Mouse (Mus musculus): ENCODE data around the gene Zmat5. TPM values are rescaled to one million over a fixed set of nuclear protein-coding genes. Genes with fewer than 3 reads are reported as not detected.

Zmat5 gene
- polyA plus RNA-seq, 1 experiment from 2014 or later: 31.0 TPM

DNA sequence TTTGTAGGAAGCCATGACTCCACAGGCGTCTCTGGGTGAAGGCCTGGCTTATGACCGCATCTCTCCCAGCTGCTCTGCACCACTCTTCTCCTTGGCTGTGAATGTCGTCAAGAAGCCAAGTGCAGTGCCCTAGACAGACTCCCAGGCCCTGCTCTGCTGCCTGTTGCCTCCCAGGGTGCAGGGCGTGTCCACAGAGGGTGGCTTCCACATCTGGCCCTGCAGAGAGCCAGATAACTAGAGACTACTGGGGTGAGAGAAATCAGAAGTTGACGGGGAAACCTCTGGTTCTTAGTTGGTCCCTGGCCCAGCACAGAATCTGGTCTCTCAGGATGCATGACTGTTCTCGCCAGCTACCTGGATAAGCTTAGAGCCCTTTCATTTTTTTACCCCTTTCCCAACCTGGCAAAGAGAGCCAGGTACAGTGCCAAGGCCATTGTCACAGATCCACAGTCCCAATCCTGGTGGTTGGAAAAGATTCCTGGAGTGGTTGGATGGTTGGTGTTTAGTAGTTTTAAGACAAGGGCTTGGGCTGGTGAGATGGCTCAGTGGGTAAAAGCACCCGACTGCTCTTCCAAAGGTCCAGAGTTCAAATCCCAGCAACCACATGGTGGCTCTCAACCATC lies 27.1 kb upstream of the Zmat5 start:
- peak; percentile 88 for DNase-seq
- no peaks in the 10 kb centered on the region for H3K9me3 ChIP-seq (replicated peaks)
- ATAC-seq (ENCODE audit: low read depth): peak; percentile 100
- H3K4me1 ChIP-seq (replicated peaks): peaks cover 47% of the 10 kb centered on the region
- 24% methylated on average over 7 of the region's 7 CpGs for WGBS (ENCODE audit: insufficient replicate concordance)
- peak overlapping the region; percentile 93 for H3K27ac ChIP-seq
- no peak overlapping the region for H3K4me3 ChIP-seq (replicated peaks)
- peak overlapping the region; percentile 64 for H3K9ac ChIP-seq
- H3K27me3 ChIP-seq: no peaks in the 10 kb centered on the region
- H3K4me2 ChIP-seq: peak overlapping the region; percentile 51
- H3K36me3 ChIP-seq: peaks cover 82% of the 10 kb centered on the region

DNA sequence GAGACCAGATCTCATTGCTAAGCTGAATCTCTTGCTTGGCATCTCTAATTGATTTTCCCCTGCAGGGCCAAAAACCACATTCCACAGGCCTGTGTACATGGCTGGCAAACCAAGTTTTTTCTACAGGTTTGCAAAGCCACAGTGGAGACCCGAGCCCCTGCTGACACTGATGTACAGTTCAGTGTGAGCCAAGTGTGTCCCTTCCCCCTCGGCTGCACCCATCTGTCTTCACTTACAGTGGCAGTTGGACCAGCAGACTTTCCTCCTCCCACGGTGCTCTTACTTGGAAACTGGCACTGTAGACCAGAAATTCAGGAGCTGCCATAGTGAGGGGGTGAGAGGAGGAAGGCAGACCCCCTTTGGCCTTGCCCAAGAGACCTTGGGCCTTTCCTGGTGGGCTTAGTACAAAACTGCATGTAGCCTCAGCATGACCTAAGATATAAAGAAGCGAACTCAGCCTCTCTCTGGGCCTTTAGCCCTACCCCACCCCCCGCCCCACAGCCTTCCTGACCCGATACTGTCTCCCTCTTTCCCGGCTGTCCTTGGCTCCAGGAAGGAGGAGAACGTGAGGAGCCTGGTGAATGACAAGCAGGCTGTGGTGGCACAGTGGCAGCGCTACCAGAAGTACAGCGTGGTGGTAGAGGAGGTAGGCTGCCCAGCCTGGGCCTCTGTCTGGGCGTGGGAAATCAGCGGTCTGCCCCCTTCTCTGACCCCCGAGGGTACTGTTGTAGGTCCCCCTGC lies 25.6 kb upstream of the Zmat5 start:
- Histone ChIP-seq H3K4me3 (replicated peaks) (no peak overlapping the region), H3K9me3 (replicated peaks) (no peaks in the 10 kb centered on the region), H3K36me3 (peaks cover 80% of the 10 kb centered on the region), H3K27ac (peak overlapping the region; percentile 93), H3K27me3 (no peaks in the 10 kb centered on the region), H3K4me1 (replicated peaks) (peaks cover 48% of the 10 kb centered on the region), H3K4me2 (no peak overlapping the region), H3K9ac (no peak overlapping the region)
- ATAC-seq (ENCODE audit: low read depth) (no peak), DNase-seq (no peak)
- 80% methylated on average over 13 of the region's 13 CpGs for WGBS (ENCODE audit: insufficient replicate concordance)

DNA sequence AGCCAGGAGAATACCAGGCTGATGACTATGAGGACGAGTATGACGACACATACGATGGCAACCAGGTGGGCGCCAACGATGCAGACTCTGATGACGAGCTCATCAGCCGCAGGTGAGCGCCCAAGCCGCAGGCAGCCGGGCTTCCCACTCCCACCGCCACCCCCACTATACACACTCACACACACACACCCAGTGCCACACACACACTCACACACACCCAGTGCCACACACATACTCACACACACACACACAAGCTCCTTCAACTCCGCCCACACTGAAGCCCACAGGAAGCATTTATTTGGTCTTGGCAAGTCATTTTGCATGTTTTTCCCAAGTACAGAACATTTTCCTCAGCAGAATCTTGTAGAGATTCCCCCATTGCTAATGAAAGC lies 25.0 kb upstream of the Zmat5 start:
- Histone ChIP-seq H3K36me3 (peaks cover 84% of the 10 kb centered on the region), H3K4me1 (replicated peaks) (peaks cover 49% of the 10 kb centered on the region), H3K4me3 (replicated peaks) (no peak overlapping the region), H3K9ac (no peak overlapping the region), H3K27me3 (no peaks in the 10 kb centered on the region), H3K27ac (no peak overlapping the region; the same call in 1 of the 2 replicates), H3K9me3 (replicated peaks) (no peaks in the 10 kb centered on the region), H3K4me2 (no peak overlapping the region)
- DNase-seq (no peak), ATAC-seq (ENCODE audit: low read depth) (no peak)
- WGBS (ENCODE audit: insufficient replicate concordance): 89% methylated on average over 12 of the region's 12 CpGs

DNA sequence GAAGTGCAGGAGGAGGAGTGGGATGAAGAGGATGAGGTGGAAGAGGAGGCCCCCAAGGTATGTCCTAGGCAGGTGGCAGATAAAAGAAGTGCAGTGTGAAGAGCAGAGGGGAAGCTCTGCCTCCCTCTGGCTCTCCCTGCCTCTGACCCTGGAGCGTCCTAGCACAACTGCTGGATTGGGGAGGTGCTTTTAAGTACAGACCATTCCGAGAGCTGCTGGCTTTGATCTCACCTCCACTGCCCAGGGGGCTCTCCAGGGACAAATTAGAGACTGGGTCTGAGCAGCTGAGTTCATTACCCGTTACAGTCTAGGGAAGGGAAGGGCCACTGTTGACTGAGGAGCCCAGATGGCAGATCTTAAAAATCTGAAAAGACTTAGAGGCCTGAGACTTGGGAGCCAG lies 24.4 kb upstream of the Zmat5 start:
- Histone ChIP-seq H3K4me2 (no peak overlapping the region), H3K36me3 (peaks cover 78% of the 10 kb centered on the region), H3K9me3 (replicated peaks) (no peaks in the 10 kb centered on the region), H3K27me3 (no peaks in the 10 kb centered on the region), H3K4me1 (replicated peaks) (peaks cover 43% of the 10 kb centered on the region), H3K4me3 (replicated peaks) (no peak overlapping the region), H3K27ac (no peak overlapping the region), H3K9ac (no peak overlapping the region)
- no peak for DNase-seq
- 85% methylated on average over 3 of the region's 3 CpGs for WGBS (ENCODE audit: insufficient replicate concordance)
- ATAC-seq (ENCODE audit: low read depth): no peak

DNA sequence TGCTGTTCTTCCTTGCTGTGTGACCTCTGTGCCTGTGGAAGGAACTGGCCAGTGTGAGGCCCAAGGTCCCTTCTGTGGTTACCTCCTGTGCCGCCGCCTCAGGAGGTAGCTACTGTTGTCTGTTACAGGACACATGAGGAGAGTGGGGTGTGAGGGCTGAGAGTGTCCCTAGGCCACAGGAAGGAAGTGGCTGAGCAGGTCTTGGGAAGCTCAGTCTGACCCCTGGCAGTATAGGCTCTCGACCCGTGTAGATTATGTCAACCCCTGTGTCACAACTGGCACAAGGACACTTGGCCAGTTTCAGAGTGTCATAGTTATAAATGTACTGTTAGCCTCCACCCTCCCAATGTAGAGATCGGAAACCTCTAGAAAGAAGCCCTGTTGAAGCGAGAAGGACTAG lies 21.0 kb upstream of the Zmat5 start:
- no peak overlapping the region for H3K9ac ChIP-seq
- no peak overlapping the region for H3K4me3 ChIP-seq (replicated peaks)
- peak overlapping the region; percentile 14; the same call in 1 of the 2 replicates for H3K27ac ChIP-seq
- peaks cover 9% of the 10 kb centered on the region; the same call in 1 of the 2 replicates for H3K4me1 ChIP-seq (replicated peaks)
- WGBS (ENCODE audit: insufficient replicate concordance): 58% methylated on average over 6 of the region's 6 CpGs
- ATAC-seq (ENCODE audit: low read depth) (no peak), DNase-seq (no peak)
- no peak overlapping the region for H3K4me2 ChIP-seq
- H3K27me3 ChIP-seq: no peaks in the 10 kb centered on the region
- no peaks in the 10 kb centered on the region for H3K9me3 ChIP-seq (replicated peaks)
- H3K36me3 ChIP-seq: peaks cover 54% of the 10 kb centered on the region

DNA sequence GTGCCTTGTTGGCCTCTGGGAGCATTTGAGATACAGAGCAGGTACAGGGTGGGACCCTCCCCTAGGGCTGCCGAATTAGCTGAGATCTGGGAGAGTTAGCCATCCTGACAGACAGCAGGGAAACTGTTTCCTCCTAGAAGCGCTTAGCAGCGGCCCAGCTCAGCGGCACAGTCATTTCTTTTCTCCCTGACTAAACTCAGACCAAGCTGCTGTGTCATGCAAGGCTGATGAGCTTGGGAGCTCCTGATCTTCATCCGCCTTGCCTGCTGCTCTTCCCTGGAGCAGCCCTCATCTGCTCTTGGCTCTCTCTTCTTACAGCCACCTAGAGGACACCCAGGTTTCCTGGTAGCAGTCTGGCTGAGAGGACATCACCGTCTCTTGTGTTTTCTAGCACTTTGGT lies 20.3 kb upstream of the Zmat5 start:
- WGBS (ENCODE audit: insufficient replicate concordance): 60% methylated on average over 6 of the region's 6 CpGs
- Histone ChIP-seq H3K4me3 (replicated peaks) (no peak overlapping the region), H3K27me3 (no peaks in the 10 kb centered on the region), H3K4me1 (replicated peaks) (peaks cover 7% of the 10 kb centered on the region; the same call in 1 of the 2 replicates), H3K9ac (no peak overlapping the region), H3K4me2 (no peak overlapping the region), H3K36me3 (peaks cover 48% of the 10 kb centered on the region), H3K27ac (peak overlapping the region; percentile 14; the same call in 1 of the 2 replicates), H3K9me3 (replicated peaks) (no peaks in the 10 kb centered on the region)
- no peak for ATAC-seq (ENCODE audit: low read depth)
- no peak for DNase-seq

DNA sequence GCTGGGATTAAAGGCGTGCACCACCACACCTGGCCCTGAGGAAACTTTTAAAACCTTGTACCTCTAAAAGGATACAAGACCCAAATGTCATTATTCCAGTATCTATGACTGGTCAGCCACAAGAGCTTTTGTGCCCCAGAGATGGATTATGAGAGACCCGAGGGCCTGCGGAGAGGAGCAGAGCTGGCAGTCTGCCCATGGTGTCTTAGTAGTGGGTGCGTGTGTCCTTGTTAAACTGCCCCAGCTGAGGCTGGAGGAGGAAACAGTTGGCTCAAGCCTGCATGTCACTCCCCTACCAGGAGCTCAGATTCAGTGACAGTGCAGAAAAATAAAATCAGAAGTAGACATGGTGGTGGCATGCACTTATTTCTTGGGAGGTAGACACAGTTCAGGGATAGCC lies 19.4 kb upstream of the Zmat5 start:
- Histone ChIP-seq H3K27ac (no peak overlapping the region), H3K9ac (no peak overlapping the region), H3K36me3 (peaks cover 39% of the 10 kb centered on the region), H3K4me1 (replicated peaks) (peaks cover 7% of the 10 kb centered on the region; the same call in 1 of the 2 replicates), H3K4me3 (replicated peaks) (no peak overlapping the region), H3K9me3 (replicated peaks) (no peaks in the 10 kb centered on the region), H3K4me2 (no peak overlapping the region), H3K27me3 (no peaks in the 10 kb centered on the region)
- ATAC-seq (ENCODE audit: low read depth) (no peak), DNase-seq (no peak)
- 76% methylated on average over 4 of the region's 4 CpGs for WGBS (ENCODE audit: insufficient replicate concordance)

DNA sequence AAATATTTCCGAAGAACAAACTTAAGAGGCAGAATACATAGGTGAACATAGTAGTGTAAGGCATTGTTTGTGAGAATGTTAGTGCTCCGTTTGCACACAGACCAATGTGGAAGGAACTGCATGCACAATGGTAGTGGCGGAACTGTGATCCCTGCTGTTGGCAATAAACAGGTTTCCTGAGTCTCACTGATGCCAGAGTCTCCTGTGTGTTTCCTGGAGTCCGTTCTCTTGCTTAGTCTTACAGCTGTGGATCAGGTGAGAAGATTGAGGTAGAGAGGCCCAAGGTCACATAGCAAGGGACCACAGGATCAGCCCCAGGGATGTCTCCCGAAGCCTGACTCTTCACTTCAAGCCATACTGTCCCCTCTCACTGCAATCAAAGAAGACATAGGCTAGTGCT lies 19.0 kb upstream of the Zmat5 start:
- no peak overlapping the region for H3K9ac ChIP-seq
- no peaks in the 10 kb centered on the region for H3K27me3 ChIP-seq
- peaks cover 34% of the 10 kb centered on the region for H3K36me3 ChIP-seq
- WGBS (ENCODE audit: insufficient replicate concordance): 72% methylated on average over 5 of the region's 5 CpGs
- H3K4me3 ChIP-seq (replicated peaks): no peak overlapping the region
- peaks cover 7% of the 10 kb centered on the region; the same call in 1 of the 2 replicates for H3K4me1 ChIP-seq (replicated peaks)
- no peak overlapping the region for H3K4me2 ChIP-seq
- no peaks in the 10 kb centered on the region for H3K9me3 ChIP-seq (replicated peaks)
- ATAC-seq (ENCODE audit: low read depth): no peak
- DNase-seq: no peak
- no peak overlapping the region for H3K27ac ChIP-seq

DNA sequence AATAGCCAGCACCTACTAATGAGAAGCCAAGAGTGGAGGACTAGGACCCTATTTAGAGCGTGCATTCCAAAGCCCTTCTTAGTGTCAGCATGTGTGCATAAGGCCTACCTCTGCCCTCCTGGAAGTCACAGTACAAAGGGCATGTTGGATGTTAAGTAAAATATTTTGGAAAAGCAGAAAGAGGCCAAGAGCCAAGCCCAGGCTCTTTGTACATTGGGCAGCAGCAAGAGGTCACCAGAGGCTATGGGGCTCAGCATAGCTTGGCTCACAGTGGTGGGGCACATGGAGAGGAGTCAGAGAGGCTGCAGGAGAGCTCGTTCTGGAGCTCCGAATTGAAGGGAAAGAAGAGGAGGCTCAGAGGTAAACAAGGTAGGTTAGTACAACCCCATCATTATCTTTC lies 17.5 kb upstream of the Zmat5 start:
- Histone ChIP-seq H3K27ac (no peak overlapping the region), H3K4me3 (replicated peaks) (no peak overlapping the region), H3K4me1 (replicated peaks) (peaks cover 7% of the 10 kb centered on the region; the same call in 1 of the 2 replicates), H3K4me2 (no peak overlapping the region), H3K36me3 (peaks cover 19% of the 10 kb centered on the region), H3K9me3 (replicated peaks) (no peaks in the 10 kb centered on the region), H3K27me3 (0 out of 2 replicates have a peak, but pooled peaks cover 3% of the 10 kb centered on the region), H3K9ac (no peak overlapping the region)
- WGBS (ENCODE audit: insufficient replicate concordance): 58% methylated on average over 3 of the region's 3 CpGs
- ATAC-seq (ENCODE audit: low read depth) (no peak), DNase-seq (no peak)

DNA sequence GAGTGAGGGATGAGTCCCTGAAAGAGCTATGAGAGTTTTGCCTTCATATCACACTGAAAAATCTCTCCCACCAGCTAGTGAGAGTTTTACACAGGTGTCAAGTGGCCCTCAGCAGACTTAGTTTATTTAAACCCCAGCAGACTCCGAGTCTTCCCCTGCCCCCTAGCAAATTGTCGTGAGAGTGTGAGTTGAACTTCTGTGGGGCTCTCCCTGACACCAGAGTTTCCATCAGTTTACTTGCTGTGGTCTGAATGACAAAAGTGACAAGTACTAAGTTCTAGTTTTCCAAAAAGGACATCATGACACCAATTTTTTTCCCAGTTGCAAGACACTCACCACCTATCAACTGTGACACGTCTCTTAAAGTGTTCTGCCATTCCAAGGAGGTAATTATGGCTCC lies 16.6 kb upstream of the Zmat5 start:
- DNase-seq (no peak), ATAC-seq (ENCODE audit: low read depth) (no peak)
- peaks cover 7% of the 10 kb centered on the region; the same call in 1 of the 2 replicates for H3K4me1 ChIP-seq (replicated peaks)
- peaks cover 12% of the 10 kb centered on the region for H3K36me3 ChIP-seq
- H3K9ac ChIP-seq: no peak overlapping the region
- no peaks in the 10 kb centered on the region for H3K9me3 ChIP-seq (replicated peaks)
- no peak overlapping the region for H3K4me2 ChIP-seq
- H3K27me3 ChIP-seq: 0 out of 2 replicates have a peak, but pooled peaks cover 3% of the 10 kb centered on the region
- H3K4me3 ChIP-seq (replicated peaks): no peak overlapping the region
- 50% methylated on average over 3 of the region's 3 CpGs for WGBS (ENCODE audit: insufficient replicate concordance)
- no peak overlapping the region for H3K27ac ChIP-seq

DNA sequence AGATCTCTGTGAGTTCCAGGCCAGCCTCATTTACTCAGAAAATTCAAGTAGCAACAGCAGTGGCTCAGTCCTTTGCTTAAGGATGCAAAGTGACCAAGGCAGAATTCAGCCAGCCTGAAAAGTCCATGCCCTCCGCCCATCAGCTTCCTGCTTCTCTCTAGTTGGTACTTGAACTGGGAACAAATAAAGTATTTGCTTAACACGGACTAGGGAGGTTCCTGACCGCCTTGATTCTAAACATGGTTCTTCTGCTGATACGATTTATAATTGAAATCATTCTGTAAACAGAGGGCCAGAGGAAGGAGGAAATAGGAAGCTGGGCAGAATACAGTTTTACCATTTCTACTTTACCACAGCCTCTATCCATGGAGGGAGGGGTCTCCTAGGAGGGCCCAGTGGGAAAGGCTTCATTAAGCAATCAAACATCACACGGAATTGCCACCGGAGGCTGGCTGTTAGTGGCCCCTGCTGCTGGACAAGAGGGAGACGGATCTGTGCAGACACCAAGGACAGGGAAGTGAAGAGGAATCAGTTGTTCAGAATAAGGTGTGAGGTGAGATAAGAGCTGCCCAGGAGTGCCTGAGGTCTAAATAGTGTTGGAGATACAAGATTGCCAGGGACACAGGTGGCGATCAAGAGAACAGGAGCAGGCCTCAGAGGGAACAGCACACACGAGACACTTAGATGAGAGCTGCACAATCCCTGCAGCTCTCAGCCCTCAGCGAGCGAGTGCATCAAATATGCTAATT lies 15.7 kb upstream of the Zmat5 start:
- H3K4me1 ChIP-seq (replicated peaks): peaks cover 3% of the 10 kb centered on the region; the same call in 1 of the 2 replicates
- H3K27me3 ChIP-seq: 0 out of 2 replicates have a peak, but pooled peaks cover 3% of the 10 kb centered on the region
- DNase-seq: no peak
- WGBS (ENCODE audit: insufficient replicate concordance): 43% methylated on average over 11 of the region's 11 CpGs
- H3K4me3 ChIP-seq (replicated peaks): no peak overlapping the region
- no peak overlapping the region for H3K4me2 ChIP-seq
- H3K9me3 ChIP-seq (replicated peaks): no peaks in the 10 kb centered on the region
- peaks cover 5% of the 10 kb centered on the region; the same call in 1 of the 2 replicates for H3K36me3 ChIP-seq
- no peak overlapping the region for H3K27ac ChIP-seq
- no peak overlapping the region for H3K9ac ChIP-seq
- no peak for ATAC-seq (ENCODE audit: low read depth)

All from liver, embryonic 13.5 days (tissue).